Mouse (Mus musculus): ENCODE data around the gene Sytl1. TPM values are rescaled to one million over a fixed set of nuclear protein-coding genes. Genes with fewer than 3 reads are reported as not detected.

Gene Sytl1
- polyA plus RNA-seq, 1 experiment, result 1.1 TPM

DNA sequence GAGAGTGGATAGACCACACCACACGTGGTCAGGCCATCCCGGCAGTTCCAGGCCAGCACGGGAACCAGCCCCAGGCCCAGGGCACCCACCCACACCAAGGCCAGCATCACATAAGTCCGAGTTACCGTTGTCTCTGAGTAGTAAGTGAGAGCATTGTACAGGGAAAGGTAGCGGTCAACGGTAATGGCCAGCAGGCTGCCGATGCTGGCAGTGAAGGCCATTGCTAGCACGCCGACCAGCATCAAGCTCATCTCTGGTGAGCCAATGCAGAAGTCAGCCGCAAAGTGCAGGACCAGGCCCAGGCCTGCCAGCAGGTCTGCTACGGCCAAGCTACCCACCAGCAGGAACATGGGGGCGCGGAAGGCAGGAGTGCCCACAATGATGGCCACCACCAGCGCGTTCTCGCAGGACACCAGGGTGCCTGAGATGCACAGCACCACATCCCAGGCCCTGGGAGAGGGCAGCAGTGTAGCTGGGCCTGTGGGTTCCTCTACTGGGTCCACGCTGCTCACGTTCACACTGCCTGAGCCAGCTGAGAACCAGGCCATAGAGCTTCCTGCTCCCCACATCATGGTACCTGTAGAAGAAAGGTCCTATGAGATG is 52.0 kb downstream of the Sytl1 start:
- H3K4me3 ChIP-seq (ENCODE audit: insufficient read depth, low read length), result no peak overlapping the region
- TF ChIP-seq POLR2A (IDR thresholded peaks at IDR 0.05; ENCODE audit: low read depth, low read length), result no peak
- no peak for TF ChIP-seq CTCF (IDR thresholded peaks at IDR 0.05; ENCODE audit: borderline replicate concordance, insufficient read depth, low read length)
- peaks cover 3% of the 10 kb centered on the region; the same call in 1 of the 2 replicates for H3K4me1 ChIP-seq (ENCODE audit: control insufficient read depth, insufficient read depth, low read length)
- H3K27ac ChIP-seq (ENCODE audit: insufficient read depth, low read length), result no peak overlapping the region

- H3K4me1 ChIP-seq (ENCODE audit: control insufficient read depth, insufficient read depth, low read length), result peaks cover 3% of the 10 kb centered on the region; the same call in 1 of the 2 replicates
- H3K27ac ChIP-seq (ENCODE audit: insufficient read depth, low read length), result no peak overlapping the region
- no peak overlapping the region for H3K4me3 ChIP-seq (ENCODE audit: insufficient read depth, low read length)
- no peak for TF ChIP-seq POLR2A (IDR thresholded peaks at IDR 0.05; ENCODE audit: low read depth, low read length)
- TF ChIP-seq CTCF (IDR thresholded peaks at IDR 0.05; ENCODE audit: borderline replicate concordance, insufficient read depth, low read length), result no peak
These were observed 52.7 kb downstream of the Sytl1 start for GRCm38 (mm10) chr4:133210023-133210787.

DNA sequence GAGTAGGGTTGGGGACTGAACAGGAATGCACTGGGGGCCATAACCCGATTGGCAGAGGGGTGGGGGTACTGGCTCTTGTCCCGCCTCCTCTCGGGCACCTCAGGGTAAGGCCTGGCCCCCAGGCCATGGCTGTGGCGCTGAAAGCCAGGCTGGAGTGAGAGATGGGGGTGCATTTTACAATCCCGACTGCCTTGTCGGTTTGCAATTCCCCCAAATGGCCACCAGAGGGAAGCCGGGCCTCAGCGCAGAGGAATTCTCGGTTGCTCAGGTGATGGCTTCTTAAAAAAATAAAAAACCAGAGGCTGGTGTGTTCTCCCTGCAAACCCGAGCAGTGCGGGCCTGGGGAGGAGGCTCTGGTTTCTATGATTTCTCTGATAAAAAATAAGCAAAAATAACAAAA is 53.5 kb downstream of the Sytl1 start:
- Histone ChIP-seq H3K4me3 (ENCODE audit: insufficient read depth, low read length) (no peak overlapping the region), H3K27ac (ENCODE audit: insufficient read depth, low read length) (no peak overlapping the region), H3K4me1 (ENCODE audit: control insufficient read depth, insufficient read depth, low read length) (peaks cover 3% of the 10 kb centered on the region; the same call in 1 of the 2 replicates)
- TF ChIP-seq POLR2A (IDR thresholded peaks at IDR 0.05; ENCODE audit: low read depth, low read length) (no peak), CTCF (IDR thresholded peaks at IDR 0.05; ENCODE audit: borderline replicate concordance, insufficient read depth, low read length) (peak; percentile 54; the same call in 1 of the 2 replicates)

DNA sequence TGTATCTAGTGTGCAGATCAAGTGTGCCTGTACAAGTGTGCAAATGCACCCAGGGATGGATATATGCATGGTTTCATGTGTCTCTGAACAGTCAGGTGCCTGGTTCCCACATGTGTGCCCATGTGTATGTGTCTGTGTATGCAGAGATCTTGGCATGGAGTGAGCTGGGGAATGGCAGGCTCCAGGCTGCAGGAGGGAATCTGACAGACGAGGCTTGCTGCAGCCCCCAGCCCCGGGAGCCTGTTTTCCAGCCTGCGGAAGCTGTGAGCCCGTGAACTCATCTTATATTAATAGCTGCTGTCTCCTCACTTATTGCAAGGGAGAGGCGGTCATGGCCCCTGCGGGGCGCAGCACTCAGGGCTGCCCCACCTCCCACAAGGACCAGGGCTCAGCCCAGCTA is 58.5 kb downstream of the Sytl1 start:
- H3K27ac ChIP-seq (ENCODE audit: insufficient read depth, low read length), result no peak overlapping the region
- H3K4me1 ChIP-seq (ENCODE audit: control insufficient read depth, insufficient read depth, low read length), result peaks cover 2% of the 10 kb centered on the region; the same call in 1 of the 2 replicates
- H3K4me3 ChIP-seq (ENCODE audit: insufficient read depth, low read length), result no peak overlapping the region
- TF ChIP-seq POLR2A (IDR thresholded peaks at IDR 0.05; ENCODE audit: low read depth, low read length) (no peak), CTCF (IDR thresholded peaks at IDR 0.05; ENCODE audit: borderline replicate concordance, insufficient read depth, low read length) (no peak)

DNA sequence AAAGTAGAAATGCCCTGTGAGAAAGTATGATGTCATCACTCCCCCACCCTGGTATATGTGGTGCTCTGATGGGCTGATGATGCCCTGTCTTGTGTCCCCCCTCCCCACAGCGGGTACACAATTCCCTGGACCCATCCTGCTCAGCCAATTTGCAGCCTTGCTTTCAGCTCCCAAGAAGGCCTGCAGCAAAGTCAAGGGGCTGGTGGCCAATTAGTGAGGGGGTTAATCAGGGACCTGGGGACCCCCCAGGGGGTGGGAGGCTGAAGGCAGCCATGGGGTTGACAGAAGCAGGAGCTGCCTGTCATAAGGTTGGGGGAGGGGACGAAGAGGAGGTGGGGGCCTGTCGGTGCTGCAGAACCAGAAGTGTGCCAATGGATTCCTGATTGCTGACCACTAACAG is 59.3 kb downstream of the Sytl1 start:
- peaks cover 2% of the 10 kb centered on the region; the same call in 1 of the 2 replicates for H3K4me1 ChIP-seq (ENCODE audit: control insufficient read depth, insufficient read depth, low read length)
- H3K27ac ChIP-seq (ENCODE audit: insufficient read depth, low read length), result no peak overlapping the region
- TF ChIP-seq CTCF (IDR thresholded peaks at IDR 0.05; ENCODE audit: borderline replicate concordance, insufficient read depth, low read length) (no peak), POLR2A (IDR thresholded peaks at IDR 0.05; ENCODE audit: low read depth, low read length) (no peak)
- H3K4me3 ChIP-seq (ENCODE audit: insufficient read depth, low read length), result no peak overlapping the region

Other genes starting within 250 kb of the Sytl1 start
- gene Wasf2, start 132.6 kb downstream of the Sytl1 start, polyA plus RNA-seq (2011; ENCODE audit: insufficient read length, low read depth, missing spikeins), result 101 and 107 TPM in 2 replicates
- gene Cd164l2, start 51.0 kb downstream of the Sytl1 start, polyA plus RNA-seq (2011; ENCODE audit: insufficient read length, low read depth, missing spikeins), result not detected in 2 replicates
- gene Gpr3, start 50.6 kb downstream of the Sytl1 start, polyA plus RNA-seq (2011; ENCODE audit: insufficient read length, low read depth, missing spikeins), result 0.20 TPM in 1 of 2 replicates, not detected in the other
- 4.5 and 7.3 TPM in 2 replicates for gene Map3k6, start 22.3 kb downstream of the Sytl1 start, polyA plus RNA-seq (2011; ENCODE audit: insufficient read length, low read depth, missing spikeins)
- 37.8 and 47.7 TPM in 2 replicates for gene Tmem222, start 14.7 kb upstream of the Sytl1 start, polyA plus RNA-seq (2011; ENCODE audit: insufficient read length, low read depth, missing spikeins)
- gene Wdtc1, start 90.4 kb upstream of the Sytl1 start, polyA plus RNA-seq (2011; ENCODE audit: insufficient read length, low read depth, missing spikeins), result 21.2 and 21.7 TPM in 2 replicates
- gene Slc9a1, start 106.6 kb upstream of the Sytl1 start, polyA plus RNA-seq (2011; ENCODE audit: insufficient read length, low read depth, missing spikeins), result 26.2 and 34.7 TPM in 2 replicates
- gene Tent5b, start 217.0 kb upstream of the Sytl1 start, polyA plus RNA-seq (2011; ENCODE audit: insufficient read length, low read depth, missing spikeins), result 9.1 and 13.3 TPM in 2 replicates
- gene Trnp1, start 235.4 kb upstream of the Sytl1 start, polyA plus RNA-seq (2011; ENCODE audit: insufficient read length, low read depth, missing spikeins), result 32.3 and 37.4 TPM in 2 replicates